Mouse (Mus musculus): Measurements from ENCODE around the gene Rrm1.
"Not testable (repeated sequence)": the region's sequence is repeated elsewhere in the genome, so short reads cannot be mapped to it uniquely, and the experiment has no call there.

Gene Rrm1

DNA sequence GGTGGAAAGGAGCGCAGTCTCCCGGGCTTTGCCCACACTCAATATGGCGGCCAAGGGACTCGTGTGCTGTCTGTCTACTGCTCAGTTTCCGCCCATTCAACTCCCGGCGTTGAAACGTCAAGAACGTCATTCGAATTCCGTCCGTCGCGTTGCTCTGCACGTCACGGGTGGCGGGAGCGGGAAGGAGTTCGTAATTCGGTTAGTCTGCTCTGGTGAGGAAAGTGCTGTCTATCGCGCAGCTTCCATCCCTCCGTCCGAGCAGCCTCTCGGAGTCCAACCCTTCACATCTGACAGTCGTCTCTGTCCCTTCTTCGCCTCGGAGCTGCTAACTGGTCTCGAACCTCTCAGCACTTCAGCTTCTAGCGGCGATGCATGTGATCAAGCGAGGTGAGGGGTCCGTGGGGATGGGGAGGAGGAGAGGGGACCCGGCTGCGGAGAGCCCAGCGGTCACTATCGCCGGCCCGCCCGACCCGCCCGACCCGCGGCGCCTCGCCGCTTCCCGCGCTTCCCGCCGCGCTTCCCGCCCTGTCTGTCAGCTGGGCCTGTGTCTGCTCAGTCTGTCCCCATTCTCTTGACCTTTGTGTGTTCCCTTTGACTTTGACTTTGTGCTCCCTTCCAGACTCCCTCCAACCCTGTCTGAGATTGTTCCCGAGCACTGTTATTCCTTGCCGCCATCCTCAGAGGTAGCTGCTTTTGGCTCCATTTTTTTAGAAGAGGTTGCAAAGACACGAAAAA is at the start of gene Rrm1:
Rrm1 (plus strand) TSS at position 39 of the 735 bp plus-strand sequence.
- DNase-seq (ENCODE audit: low read depth), result peak; percentile 95

DNA sequence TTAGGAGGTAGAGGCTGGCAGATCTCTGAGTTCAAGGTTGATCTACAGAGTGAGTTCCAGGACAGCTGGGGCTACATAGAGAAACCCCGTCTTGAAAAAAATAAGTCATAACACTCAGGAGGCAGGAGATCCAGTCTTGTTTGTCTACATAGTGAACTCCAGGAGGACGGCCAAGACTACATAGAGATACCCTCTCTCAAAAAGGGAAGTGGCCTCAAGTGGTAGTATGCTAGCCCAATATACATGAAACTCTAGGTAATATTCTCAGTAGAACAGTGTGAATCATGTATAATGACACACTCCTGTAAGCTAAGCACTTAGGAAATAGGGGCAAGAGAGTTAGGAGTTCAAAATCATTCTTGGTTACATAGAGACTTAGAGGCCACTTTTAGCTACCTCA is 47.6 kb upstream of the Rrm1 start:
- DNase-seq (ENCODE audit: low read depth), result no peak

GRCm38 (mm10) chr7:102395894-102396293 is 45.6 kb upstream of the Rrm1 start:
- DNase-seq (ENCODE audit: low read depth), result no peak

DNA sequence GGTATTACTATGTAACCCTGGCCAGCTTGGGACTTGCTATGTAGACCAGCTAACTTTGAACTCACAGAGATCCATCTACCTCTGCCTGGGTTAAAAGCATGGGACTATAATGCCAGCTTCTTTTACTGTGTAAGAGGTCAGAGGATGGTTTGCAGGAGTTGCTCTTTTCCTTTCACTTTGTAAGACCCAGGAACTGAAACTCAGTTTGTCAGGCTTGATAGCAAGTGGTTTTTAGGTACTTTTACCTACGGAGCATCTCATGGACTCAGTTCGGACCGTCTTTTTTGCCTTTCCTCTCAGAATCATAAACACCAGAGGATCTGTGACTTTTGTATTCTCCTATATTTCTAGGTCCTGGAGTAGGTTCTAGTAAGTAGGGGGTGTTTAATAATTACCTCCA is 45.2 kb upstream of the Rrm1 start:
- no peak for DNase-seq (ENCODE audit: low read depth)

- DNase-seq (ENCODE audit: low read depth), result no peak
Observed at GRCm38 (mm10) chr7:102399180-102399731, 42.2 kb upstream of the Rrm1 start.

- DNase-seq (ENCODE audit: low read depth), result no peak
Observed at GRCm38 (mm10) chr7:102404118-102404517, 37.4 kb upstream of the Rrm1 start.

DNA sequence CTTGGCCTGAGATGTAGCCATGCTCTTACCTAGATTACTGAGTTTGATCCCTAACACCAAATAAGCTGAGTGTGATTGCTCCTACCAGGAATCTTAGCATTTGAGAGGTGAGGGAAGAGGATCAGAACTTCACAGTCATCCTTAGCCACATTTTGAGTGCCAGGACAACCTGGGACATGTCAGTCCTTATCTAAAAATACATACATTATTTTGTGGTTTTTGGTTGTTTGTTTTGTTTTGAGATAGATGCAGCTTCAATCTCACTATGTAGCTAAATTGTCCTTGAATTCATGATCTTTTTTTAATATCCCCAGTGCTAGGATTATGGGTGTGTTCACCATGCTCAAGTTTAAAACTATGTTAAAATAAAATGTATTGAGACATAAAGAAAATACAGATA is 34.1 kb upstream of the Rrm1 start:
- no peak for DNase-seq (ENCODE audit: low read depth)

- DNase-seq (ENCODE audit: low read depth), result not testable (repeated sequence)
Observed at GRCm38 (mm10) chr7:102415272-102415671, 26.2 kb upstream of the Rrm1 start.

DNA sequence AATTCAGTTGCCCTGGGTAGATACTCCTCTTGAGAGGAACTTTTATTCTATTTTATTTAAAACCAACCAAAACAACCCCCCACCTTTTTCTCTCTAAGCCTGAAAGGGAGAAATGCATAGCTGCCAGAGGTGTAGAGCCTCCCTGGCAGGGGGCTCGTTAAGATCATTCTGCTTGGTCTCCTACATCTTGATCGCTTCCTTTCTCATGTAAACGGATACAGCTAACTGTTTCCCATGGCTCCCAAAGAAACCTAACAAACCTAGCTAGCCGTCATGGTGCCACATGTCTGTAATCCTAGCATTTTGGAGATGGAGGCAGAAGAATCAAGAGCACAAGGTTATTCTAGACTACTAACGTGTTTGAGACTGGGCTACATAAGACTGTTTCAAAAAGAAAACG is 25.7 kb upstream of the Rrm1 start:
- no peak for DNase-seq (ENCODE audit: low read depth)

DNA sequence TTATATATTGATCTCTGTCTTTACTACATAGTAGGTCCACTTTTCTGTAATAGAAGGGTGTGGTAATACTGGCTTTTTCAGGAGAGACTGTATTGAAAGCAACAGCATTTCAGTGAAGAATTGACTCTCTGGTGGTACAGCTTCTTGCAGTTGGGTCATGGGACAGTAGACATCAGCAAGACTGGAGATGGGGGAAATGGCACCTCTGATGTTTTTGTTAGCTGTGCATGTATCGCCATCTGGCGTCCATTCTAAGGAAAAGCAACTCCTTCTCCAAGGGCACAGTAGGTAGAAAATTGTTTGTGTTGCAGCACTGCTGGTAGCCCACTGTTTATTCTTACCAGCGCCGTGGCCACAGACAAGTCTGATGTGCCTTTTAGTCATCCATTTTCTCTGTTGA is 24.1 kb upstream of the Rrm1 start:
- peak; percentile 89 for DNase-seq (ENCODE audit: low read depth)

- no peak for DNase-seq (ENCODE audit: low read depth)
Observed at GRCm38 (mm10) chr7:102422036-102422435, 19.5 kb upstream of the Rrm1 start.

DNA sequence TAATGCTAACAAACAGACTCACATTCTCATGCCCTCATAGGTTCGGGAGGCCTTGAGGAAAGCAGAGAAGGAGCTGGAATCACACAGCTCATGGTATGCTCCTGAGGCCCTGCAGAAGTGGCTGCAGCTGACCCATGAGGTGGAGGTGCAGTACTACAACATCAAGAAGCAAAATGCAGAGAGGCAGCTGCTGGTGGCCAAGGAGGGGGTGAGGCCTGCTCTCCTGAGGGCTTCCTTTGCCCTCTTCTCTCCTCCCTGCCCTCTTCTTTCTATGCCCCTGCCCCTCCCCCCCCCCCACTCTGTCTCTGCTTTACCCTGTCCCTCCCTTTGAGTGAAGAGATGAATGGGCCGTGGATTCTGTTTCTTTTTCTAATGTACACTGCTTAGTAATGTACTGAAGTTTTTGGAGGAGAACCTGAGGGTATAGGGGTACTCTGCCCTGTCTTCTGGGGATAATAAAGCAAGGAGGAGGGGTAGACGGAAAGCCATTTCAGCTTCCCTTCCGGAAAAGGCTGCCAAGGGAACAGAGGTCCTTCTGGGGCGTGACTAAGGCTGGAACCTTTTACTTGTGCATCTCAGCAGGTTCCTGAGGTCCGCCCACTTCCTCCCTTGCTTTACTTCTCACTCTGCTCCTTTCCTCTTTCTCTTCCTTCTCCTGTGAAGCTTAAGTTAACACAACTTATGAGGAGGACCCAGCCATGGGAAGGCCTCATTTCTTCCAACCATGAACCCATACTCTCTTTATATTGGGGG is 15.4 kb upstream of the Rrm1 start:
- DNase-seq (ENCODE audit: low read depth), result peak; percentile 50

DNA sequence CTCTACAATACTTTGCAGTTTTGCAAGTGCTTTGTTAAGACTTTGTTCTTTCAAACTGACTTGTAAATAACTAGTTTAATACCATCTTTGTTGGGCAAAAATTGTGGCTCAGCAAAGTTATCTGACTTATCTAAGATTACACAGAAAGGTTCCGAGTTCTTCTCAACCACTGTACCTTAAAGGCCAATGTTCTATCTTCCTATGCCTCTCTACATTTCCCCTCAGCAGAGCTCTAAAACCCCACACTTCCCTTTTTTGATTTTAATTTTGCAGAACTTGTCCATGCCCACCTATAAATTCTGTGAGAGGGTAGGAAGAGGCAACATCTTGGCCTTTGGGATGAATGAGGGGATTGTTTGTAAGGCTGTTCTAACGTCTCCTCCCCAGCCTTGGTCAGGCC is 7.2 kb upstream of the Rrm1 start:
- DNase-seq (ENCODE audit: low read depth), result no peak

DNA sequence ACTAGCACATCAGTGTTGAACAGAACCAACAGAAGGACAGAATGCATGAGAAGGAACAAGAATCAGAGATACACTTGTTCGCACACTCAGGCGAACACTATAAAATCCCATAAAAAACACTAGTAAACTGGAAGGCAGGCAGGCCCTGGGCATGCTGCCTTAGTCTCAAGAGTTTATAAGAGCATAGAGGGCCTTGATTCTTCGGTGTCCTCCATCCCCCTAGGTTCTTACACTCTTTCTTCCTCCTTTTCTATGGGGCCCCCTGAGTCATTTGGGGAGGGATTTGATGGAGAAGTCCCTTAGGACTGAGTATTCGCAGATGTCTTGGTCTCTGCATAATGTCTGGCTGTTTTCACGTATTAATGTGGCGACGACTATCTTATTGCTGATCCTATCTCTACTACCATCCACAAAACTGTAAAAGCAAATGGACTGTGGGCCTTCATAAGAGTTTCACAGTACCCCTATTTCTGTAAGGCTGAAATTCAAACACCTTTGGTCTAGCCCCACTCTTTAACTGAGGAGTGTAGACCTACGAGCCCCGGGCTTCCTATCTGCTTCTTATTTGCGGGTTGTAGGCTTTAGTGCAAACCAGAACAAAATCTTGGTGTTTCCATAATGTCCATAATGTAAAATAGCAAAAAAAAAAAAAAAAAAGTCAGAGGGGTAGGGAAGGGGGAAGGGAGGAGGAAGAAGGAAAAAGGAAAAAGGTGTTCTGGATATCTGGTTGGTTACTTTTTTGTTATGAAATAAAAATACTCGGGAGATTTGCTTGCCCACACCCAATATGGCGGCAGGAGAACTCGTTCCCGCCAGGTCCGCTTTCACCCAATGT is 456 bp upstream of the Rrm1 start:
- DNase-seq (ENCODE audit: low read depth), result peak; percentile 23

DNA sequence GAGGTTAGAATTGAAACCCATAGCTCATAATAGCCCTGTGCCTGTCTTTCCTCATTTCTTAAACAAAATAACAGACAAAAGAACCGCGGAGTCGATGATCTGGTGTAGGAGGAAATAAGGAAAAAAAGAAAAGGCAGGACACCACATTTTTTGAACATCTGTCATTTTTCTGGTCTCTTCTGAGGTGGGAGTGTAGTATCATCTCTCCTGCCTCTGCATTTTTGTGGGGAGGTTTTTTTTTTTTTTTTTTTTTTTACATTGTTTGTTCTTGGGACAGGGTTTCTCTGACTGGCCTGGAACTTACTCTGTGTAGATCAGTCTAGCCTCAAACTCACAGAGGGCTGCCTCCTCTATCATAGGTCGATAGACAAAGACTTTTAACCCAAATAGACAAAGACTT is 937 bp downstream of the Rrm1 start:
- no peak for DNase-seq (ENCODE audit: low read depth)

- no peak for DNase-seq (ENCODE audit: low read depth)
Observed at GRCm38 (mm10) chr7:102444301-102444700, 2.8 kb downstream of the Rrm1 start.

GRCm38 (mm10) chr7:102446438-102446837 is 4.9 kb downstream of the Rrm1 start:
- no peak for DNase-seq (ENCODE audit: low read depth)

GRCm38 (mm10) chr7:102458618-102459380 is 17.3 kb downstream of the Rrm1 start:
- no peak for DNase-seq (ENCODE audit: low read depth)

GRCm38 (mm10) chr7:102467566-102467965 is 26.1 kb downstream of the Rrm1 start:
- DNase-seq (ENCODE audit: low read depth), result no peak

DNA sequence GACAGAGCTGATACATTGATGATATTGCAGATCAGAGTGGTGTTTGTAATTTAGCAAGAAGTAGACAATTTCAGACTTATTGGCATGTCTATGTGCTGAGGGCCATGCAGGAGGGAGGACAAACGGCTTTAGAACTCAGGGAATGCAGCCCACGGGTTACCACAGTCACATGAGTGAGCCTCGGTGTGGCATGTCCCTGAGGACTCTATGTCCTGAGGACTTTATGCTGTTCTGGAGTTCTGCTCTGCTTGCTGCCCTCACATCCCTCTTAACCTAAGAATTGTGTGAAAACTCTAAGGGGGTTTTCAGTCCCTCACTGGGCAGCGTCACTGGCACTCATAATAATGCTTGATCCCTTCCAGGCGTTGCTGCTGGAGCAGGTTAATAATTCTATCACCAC is 31.2 kb downstream of the Rrm1 start:
- no peak for DNase-seq (ENCODE audit: low read depth)

DNA sequence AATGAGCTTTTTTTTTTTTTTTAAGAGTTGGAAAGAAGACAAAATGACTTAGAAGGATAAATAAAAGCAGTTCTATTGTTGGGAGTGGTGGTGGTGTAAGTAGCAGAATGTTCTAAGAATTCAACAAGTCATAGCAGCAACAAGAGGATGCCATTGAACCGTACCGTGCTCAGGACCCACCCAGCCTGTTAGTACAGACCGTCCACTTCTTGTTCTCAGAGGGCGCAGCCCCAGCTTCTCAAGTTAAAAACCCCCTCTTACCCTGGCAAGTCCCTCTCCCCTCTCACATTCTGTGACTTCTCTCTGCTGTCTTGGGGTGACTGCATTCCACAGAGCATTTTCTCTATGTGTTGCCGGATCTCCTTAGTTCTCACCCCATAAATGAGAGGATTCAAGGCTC is 35.1 kb downstream of the Rrm1 start:
- DNase-seq (ENCODE audit: low read depth), result no peak

DNA sequence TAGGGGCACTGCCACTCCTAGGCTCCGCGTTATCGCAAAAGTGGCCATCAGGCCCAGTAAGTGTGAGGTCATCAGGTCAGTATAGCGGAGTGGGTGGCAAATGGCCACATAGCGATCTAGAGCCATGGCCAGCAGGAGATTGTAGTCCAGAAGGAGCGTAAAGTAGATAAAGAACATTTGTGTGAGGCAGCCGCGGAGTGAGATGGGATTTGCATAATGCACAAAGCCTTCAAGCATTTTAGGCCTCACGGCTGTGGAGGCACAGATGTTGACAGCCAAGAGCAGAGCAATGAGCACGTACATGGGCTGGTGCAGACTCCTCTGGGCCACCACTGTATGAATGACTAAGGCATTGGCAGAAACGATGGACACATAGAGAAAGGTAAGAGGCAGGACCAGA is 35.9 kb downstream of the Rrm1 start:
- no peak for DNase-seq (ENCODE audit: low read depth)

Measured in naive thymus-derived CD4-positive, alpha-beta T cell, adult 2 months (primary cell).